Mouse (Mus musculus) midbrain, embryonic 12.5 days (tissue): ENCODE results near the gene Rapgef3. TPM values are rescaled to one million over a fixed set of nuclear protein-coding genes. Genes with fewer than 3 reads are reported as not detected.

Source experiments
- ATAC-seq: fragments of 200-750 bp; cut with Nextera tagmentation; 2 replicates; pipeline ENCODE4 v1.8.0; 2017; ENCODE audit warnings: low read depth, moderate TSS enrichment, moderate library complexity; ENCODE audit not compliant: low FRiP score
- H3K27ac ChIP-seq: fragments of 300-500 bp; sonication (generic); replicated peaks from 2 replicates; pipeline ENCODE4 v1.5.1; 2016; ENCODE audit warnings: mild to moderate bottlenecking
- H3K27me3 ChIP-seq: fragments of 300-500 bp; sonication (generic); 2 replicates; pipeline ENCODE4 v1.6.1; 2016; ENCODE audit warnings: mild to moderate bottlenecking
- H3K36me3 ChIP-seq: fragments of 300-500 bp; sonication (generic); 2 replicates; pipeline ENCODE4 v1.6.1; 2016
- H3K4me1 ChIP-seq: fragments of 300-500 bp; sonication (generic); 2 replicates; pipeline ENCODE4 v1.6.1; 2016
- H3K4me2 ChIP-seq: fragments of 300-500 bp; sonication (generic); replicated peaks from 2 replicates; pipeline ENCODE4 v1.6.1; 2016; ENCODE audit warnings: mild to moderate bottlenecking, moderate library complexity
- H3K4me3 ChIP-seq: fragments of 300-500 bp; sonication (generic); 2 replicates; pipeline ENCODE4 v1.5.1; 2016; ENCODE audit warnings: mild to moderate bottlenecking
- H3K9ac ChIP-seq: fragments of 300-500 bp; sonication (generic); replicated peaks from 2 replicates; pipeline ENCODE4 v1.6.1; 2016; ENCODE audit warnings: mild to moderate bottlenecking, moderate library complexity
- H3K9me3 ChIP-seq: fragments of 300-500 bp; sonication (generic); 2 replicates; pipeline ENCODE4 v1.6.1; 2016; ENCODE audit warnings: mild to moderate bottlenecking
- WGBS: fragments of 180-500 bp; shearing (Covaris S2); methylation state at CpG from one replicate; pipeline ENCODE4 v1.1.7; 2016; 5-methylcytosine and 5-hydroxymethylcytosine counted together
- polyA plus RNA-seq: library from polyadenylated mRNA; unstranded; fragments of >200 nt; fragmentation: Nextera tagmentation; extraction: Ambion mirVana; gene quantifications from 2 replicates; pipeline ENCODE4 v1.2.1, GENCODE M21; 2016

Gene Rapgef3
- polyA plus RNA-seq, 1 experiment from 2014 or later = 8.6 TPM

GRCm38 (mm10) chr15:97750697-97751096 lies 17.1 kb downstream of the Rapgef3 start:
- Histone ChIP-seq H3K36me3 (no peaks in the 10 kb centered on the region), H3K9ac (no peak overlapping the region), H3K4me3 (no peak overlapping the region), H3K9me3 (no peaks in the 10 kb centered on the region), H3K27me3 (peaks cover 15% of the 10 kb centered on the region), H3K27ac (0 out of 2 replicates have a peak overlapping the region, but pooled peaks have one; percentile 22), H3K4me1 (peaks cover 19% of the 10 kb centered on the region), H3K4me2 (no peak overlapping the region)
- WGBS = 52% methylated on average over 12 of the region's 12 CpGs
- ATAC-seq = peak; percentile 49; the same call in 1 of the 2 replicates

GRCm38 (mm10) chr15:97749841-97750240 lies 17.9 kb downstream of the Rapgef3 start:
- Histone ChIP-seq H3K27ac (no peak overlapping the region), H3K9me3 (no peaks in the 10 kb centered on the region), H3K36me3 (no peaks in the 10 kb centered on the region), H3K27me3 (peaks cover 15% of the 10 kb centered on the region), H3K9ac (no peak overlapping the region), H3K4me2 (no peak overlapping the region), H3K4me1 (peaks cover 23% of the 10 kb centered on the region), H3K4me3 (no peak overlapping the region)
- 93% methylated on average over 13 of the region's 13 CpGs for WGBS
- ATAC-seq = no peak

GRCm38 (mm10) chr15:97749397-97749796 lies 18.4 kb downstream of the Rapgef3 start:
- H3K4me2 ChIP-seq = no peak overlapping the region
- ATAC-seq = no peak
- no peak overlapping the region for H3K9ac ChIP-seq
- peaks cover 23% of the 10 kb centered on the region for H3K4me1 ChIP-seq
- H3K36me3 ChIP-seq = no peaks in the 10 kb centered on the region
- 90% methylated on average over 9 of the region's 9 CpGs for WGBS
- H3K4me3 ChIP-seq = no peak overlapping the region
- H3K27me3 ChIP-seq = peaks cover 15% of the 10 kb centered on the region
- H3K27ac ChIP-seq = no peak overlapping the region
- H3K9me3 ChIP-seq = no peaks in the 10 kb centered on the region

GRCm38 (mm10) chr15:97748964-97749363 lies 18.8 kb downstream of the Rapgef3 start:
- Histone ChIP-seq H3K9ac (no peak overlapping the region), H3K4me3 (no peak overlapping the region), H3K27me3 (peaks cover 15% of the 10 kb centered on the region), H3K27ac (no peak overlapping the region), H3K9me3 (no peaks in the 10 kb centered on the region), H3K4me1 (peaks cover 23% of the 10 kb centered on the region), H3K4me2 (no peak overlapping the region), H3K36me3 (no peaks in the 10 kb centered on the region)
- 88% methylated on average over 4 of the region's 4 CpGs for WGBS
- no peak for ATAC-seq

- Histone ChIP-seq H3K4me2 (no peak overlapping the region), H3K4me1 (peaks cover 23% of the 10 kb centered on the region), H3K36me3 (no peaks in the 10 kb centered on the region), H3K27ac (no peak overlapping the region), H3K9ac (no peak overlapping the region), H3K9me3 (no peaks in the 10 kb centered on the region), H3K4me3 (no peak overlapping the region), H3K27me3 (peaks cover 15% of the 10 kb centered on the region)
- peak; percentile 38; the same call in 1 of the 2 replicates for ATAC-seq
- WGBS = 35% methylated on average over 10 of the region's 10 CpGs
Observed at GRCm38 (mm10) chr15:97748309-97748708, 19.5 kb downstream of the Rapgef3 start.

GRCm38 (mm10) chr15:97747486-97747885 lies 20.3 kb downstream of the Rapgef3 start:
- H3K9ac ChIP-seq = no peak overlapping the region
- no peak overlapping the region for H3K4me3 ChIP-seq
- H3K27me3 ChIP-seq = peaks cover 15% of the 10 kb centered on the region
- H3K27ac ChIP-seq = no peak overlapping the region
- H3K36me3 ChIP-seq = no peaks in the 10 kb centered on the region
- 91% methylated on average over 4 of the region's 4 CpGs for WGBS
- no peak overlapping the region for H3K4me2 ChIP-seq
- H3K9me3 ChIP-seq = no peaks in the 10 kb centered on the region
- peaks cover 25% of the 10 kb centered on the region for H3K4me1 ChIP-seq
- ATAC-seq = no peak

- H3K36me3 ChIP-seq = no peaks in the 10 kb centered on the region
- WGBS = 94% methylated on average over 24 of the region's 24 CpGs
- H3K27ac ChIP-seq = no peak overlapping the region
- H3K4me1 ChIP-seq = peaks cover 27% of the 10 kb centered on the region
- H3K4me3 ChIP-seq = no peak overlapping the region
- no peaks in the 10 kb centered on the region for H3K9me3 ChIP-seq
- H3K4me2 ChIP-seq = no peak overlapping the region
- H3K27me3 ChIP-seq = peaks cover 15% of the 10 kb centered on the region
- no peak for ATAC-seq
- no peak overlapping the region for H3K9ac ChIP-seq
Observed at GRCm38 (mm10) chr15:97746748-97747147, 21.0 kb downstream of the Rapgef3 start.

- WGBS = 92% methylated on average over 10 of the region's 10 CpGs
- peaks cover 27% of the 10 kb centered on the region for H3K4me1 ChIP-seq
Observed at GRCm38 (mm10) chr15:97746278-97746677, 21.5 kb downstream of the Rapgef3 start.

GRCm38 (mm10) chr15:97745331-97745730 lies 22.4 kb downstream of the Rapgef3 start:
- no peak overlapping the region for H3K4me3 ChIP-seq
- H3K9ac ChIP-seq = no peak overlapping the region
- no peak for ATAC-seq
- H3K27ac ChIP-seq = no peak overlapping the region; the same call in 1 of the 2 replicates
- H3K9me3 ChIP-seq = no peaks in the 10 kb centered on the region
- H3K36me3 ChIP-seq = no peaks in the 10 kb centered on the region
- no peak overlapping the region for H3K4me2 ChIP-seq
- H3K27me3 ChIP-seq = peaks cover 15% of the 10 kb centered on the region
- H3K4me1 ChIP-seq = peaks cover 20% of the 10 kb centered on the region
- WGBS = 78% methylated on average over 10 of the region's 10 CpGs

More at GRCm38 (mm10) chr15:97746278-97746677, 21.5 kb downstream of the Rapgef3 start:
- H3K4me3 ChIP-seq = no peak overlapping the region
- no peak for ATAC-seq
- no peak overlapping the region for H3K4me2 ChIP-seq
- H3K36me3 ChIP-seq = no peaks in the 10 kb centered on the region
- H3K27ac ChIP-seq = no peak overlapping the region
- H3K9ac ChIP-seq = no peak overlapping the region
- H3K9me3 ChIP-seq = no peaks in the 10 kb centered on the region
- H3K27me3 ChIP-seq = peaks cover 15% of the 10 kb centered on the region

- Histone ChIP-seq H3K4me3 (no peak overlapping the region), H3K9me3 (no peaks in the 10 kb centered on the region), H3K27me3 (peaks cover 13% of the 10 kb centered on the region), H3K27ac (no peak overlapping the region; the same call in 1 of the 2 replicates), H3K36me3 (no peaks in the 10 kb centered on the region), H3K4me2 (no peak overlapping the region), H3K9ac (no peak overlapping the region), H3K4me1 (peaks cover 16% of the 10 kb centered on the region; the same call in 1 of the 2 replicates)
- ATAC-seq = no peak
- 74% methylated on average over 10 of the region's 10 CpGs for WGBS
Observed at GRCm38 (mm10) chr15:97744930-97745329, 22.8 kb downstream of the Rapgef3 start.

GRCm38 (mm10) chr15:97743961-97744525 lies 23.7 kb downstream of the Rapgef3 start:
- peaks cover 16% of the 10 kb centered on the region; the same call in 1 of the 2 replicates for H3K4me1 ChIP-seq
- no peak overlapping the region for H3K4me3 ChIP-seq
- H3K27me3 ChIP-seq = peaks cover 5% of the 10 kb centered on the region
- WGBS = 72% methylated on average over 12 of the region's 12 CpGs
- H3K27ac ChIP-seq = no peak overlapping the region
- H3K4me2 ChIP-seq = no peak overlapping the region
- no peak for ATAC-seq
- no peaks in the 10 kb centered on the region for H3K36me3 ChIP-seq
- H3K9ac ChIP-seq = no peak overlapping the region
- H3K9me3 ChIP-seq = no peaks in the 10 kb centered on the region

- peaks cover 5% of the 10 kb centered on the region for H3K27me3 ChIP-seq
- no peak overlapping the region for H3K27ac ChIP-seq
- no peak overlapping the region for H3K4me2 ChIP-seq
- H3K4me3 ChIP-seq = no peak overlapping the region
- H3K9me3 ChIP-seq = no peaks in the 10 kb centered on the region
- 87% methylated on average over 5 of the region's 5 CpGs for WGBS
- no peak for ATAC-seq
- no peak overlapping the region for H3K9ac ChIP-seq
- H3K36me3 ChIP-seq = no peaks in the 10 kb centered on the region
- peaks cover 11% of the 10 kb centered on the region; the same call in 1 of the 2 replicates for H3K4me1 ChIP-seq
Observed at GRCm38 (mm10) chr15:97743210-97743609, 24.6 kb downstream of the Rapgef3 start.

GRCm38 (mm10) chr15:97742600-97742999 lies 25.2 kb downstream of the Rapgef3 start:
- 54% methylated on average over 4 of the region's 4 CpGs for WGBS

More at GRCm38 (mm10) chr15:97742600-97742999, 25.2 kb downstream of the Rapgef3 start:
- Histone ChIP-seq H3K27me3 (peaks cover 5% of the 10 kb centered on the region), H3K36me3 (no peaks in the 10 kb centered on the region), H3K9me3 (no peaks in the 10 kb centered on the region), H3K4me2 (no peak overlapping the region), H3K4me3 (no peak overlapping the region), H3K27ac (no peak overlapping the region), H3K9ac (no peak overlapping the region), H3K4me1 (peaks cover 8% of the 10 kb centered on the region; the same call in 1 of the 2 replicates)
- no peak for ATAC-seq
